Mouse (Mus musculus) lung, postnatal 0 days (tissue): ENCODE results near the gene Tmem163.

ENCODE experiments used
- CTCF ChIP-seq: IDR thresholded peaks from 2 replicates; pipeline ENCODE4 v1.5.1; 2016; ENCODE audit warnings: antibody characterized with exemption, mild to moderate bottlenecking
- EP300 ChIP-seq: IDR thresholded peaks from 2 replicates; pipeline ENCODE4 v1.6.1; 2016; ENCODE audit warnings: antibody characterized with exemption, mild to moderate bottlenecking, control low read depth

- TF ChIP-seq CTCF: no peak
- no peak for TF ChIP-seq EP300
Observed at GRCm38 (mm10) chr1:127677661-127678580, 1.4 kb downstream of the Tmem163 start.
